Mouse (Mus musculus): ENCODE results near the gene Arntl. TPM values are rescaled to one million over a fixed set of nuclear protein-coding genes. Genes with fewer than 3 reads are reported as not detected.
"Not testable (repeated sequence)": the region's sequence is repeated elsewhere in the genome, so short reads cannot be mapped to it uniquely, and the experiment has no call there.

The Arntl gene
- polyA plus RNA-seq, 1 experiment from 2014 or later, result 9.7 TPM

DNA sequence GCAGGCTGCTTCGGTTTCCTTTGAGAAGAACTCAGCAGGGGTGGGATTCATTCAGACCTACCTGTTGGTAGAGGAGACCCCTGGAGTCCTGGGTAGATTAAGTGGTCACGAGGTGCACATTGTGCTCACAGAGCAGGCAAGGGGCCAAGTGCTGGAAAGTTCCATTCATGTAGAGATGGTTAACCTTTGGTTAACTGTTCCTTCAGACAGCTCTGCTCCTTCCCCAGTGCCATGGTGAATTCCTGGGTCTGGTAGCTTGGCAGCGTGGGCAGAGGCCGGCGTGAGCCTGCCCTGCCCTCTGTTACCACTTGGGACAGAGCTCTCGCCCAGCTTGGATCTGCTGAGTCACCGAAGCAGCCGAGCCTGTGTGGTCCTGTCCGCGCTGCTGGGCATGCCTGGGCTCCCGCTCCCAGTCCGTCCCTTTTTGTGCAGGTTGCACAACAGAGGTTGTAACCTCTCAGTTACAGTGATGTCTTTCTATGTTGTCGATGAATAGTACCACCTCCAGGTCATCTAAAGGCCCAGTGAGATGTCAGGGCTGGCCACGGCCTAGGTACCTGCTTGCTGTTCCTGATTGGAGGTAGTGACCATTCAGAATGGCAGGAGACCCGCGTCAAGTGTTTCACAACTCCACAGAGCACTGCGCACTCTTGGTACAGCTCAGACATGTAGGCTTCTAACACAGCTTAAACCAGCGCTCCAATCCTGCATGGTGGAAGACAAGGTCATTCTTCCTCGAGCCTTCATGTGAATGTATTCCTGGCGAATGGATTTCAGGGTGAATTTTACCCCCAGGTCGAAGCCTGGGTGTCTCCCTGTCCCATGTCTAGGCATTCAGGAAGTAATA, 53.3 kb downstream of the Arntl start:
- no peak overlapping the region for H3K27ac ChIP-seq (ENCODE audit: low read length)
- no peak overlapping the region for H3K4me2 ChIP-seq (replicated peaks; ENCODE audit: low read depth, low read length)
- no peaks in the 10 kb centered on the region for H3K27me3 ChIP-seq (ENCODE audit: insufficient read depth, low read length)
- no peaks in the 10 kb centered on the region for H3K9me3 ChIP-seq (ENCODE audit: low read length)
- no peak overlapping the region for H3K4me3 ChIP-seq (ENCODE audit: low read length)
- H3K4me1 ChIP-seq (ENCODE audit: insufficient read depth, low read length), result 0 out of 2 replicates have a peak, but pooled peaks cover 4% of the 10 kb centered on the region
- 77% methylated on average over 21 of the region's 21 CpGs for WGBS
- H3K9ac ChIP-seq (replicated peaks; ENCODE audit: low read length), result no peak overlapping the region
- peak; percentile 81 for ATAC-seq (ENCODE audit: low FRiP score, low TSS enrichment)
- no peaks in the 10 kb centered on the region for H3K36me3 ChIP-seq (ENCODE audit: insufficient read depth, low read length)

GRCm38 (mm10) chr7:113261690-113262089, 54.4 kb downstream of the Arntl start:
- Histone ChIP-seq H3K27me3 (ENCODE audit: insufficient read depth, low read length) (no peaks in the 10 kb centered on the region), H3K4me2 (replicated peaks; ENCODE audit: low read depth, low read length) (no peak overlapping the region), H3K4me1 (ENCODE audit: insufficient read depth, low read length) (0 out of 2 replicates have a peak, but pooled peaks cover 4% of the 10 kb centered on the region), H3K27ac (ENCODE audit: low read length) (no peak overlapping the region), H3K4me3 (ENCODE audit: low read length) (no peak overlapping the region), H3K9ac (replicated peaks; ENCODE audit: low read length) (no peak overlapping the region), H3K9me3 (ENCODE audit: low read length) (no peaks in the 10 kb centered on the region), H3K36me3 (ENCODE audit: insufficient read depth, low read length) (no peaks in the 10 kb centered on the region)
- no peak for ATAC-seq (ENCODE audit: low FRiP score, low TSS enrichment)
- WGBS, result 45% methylated on average over 3 of the region's 3 CpGs

DNA sequence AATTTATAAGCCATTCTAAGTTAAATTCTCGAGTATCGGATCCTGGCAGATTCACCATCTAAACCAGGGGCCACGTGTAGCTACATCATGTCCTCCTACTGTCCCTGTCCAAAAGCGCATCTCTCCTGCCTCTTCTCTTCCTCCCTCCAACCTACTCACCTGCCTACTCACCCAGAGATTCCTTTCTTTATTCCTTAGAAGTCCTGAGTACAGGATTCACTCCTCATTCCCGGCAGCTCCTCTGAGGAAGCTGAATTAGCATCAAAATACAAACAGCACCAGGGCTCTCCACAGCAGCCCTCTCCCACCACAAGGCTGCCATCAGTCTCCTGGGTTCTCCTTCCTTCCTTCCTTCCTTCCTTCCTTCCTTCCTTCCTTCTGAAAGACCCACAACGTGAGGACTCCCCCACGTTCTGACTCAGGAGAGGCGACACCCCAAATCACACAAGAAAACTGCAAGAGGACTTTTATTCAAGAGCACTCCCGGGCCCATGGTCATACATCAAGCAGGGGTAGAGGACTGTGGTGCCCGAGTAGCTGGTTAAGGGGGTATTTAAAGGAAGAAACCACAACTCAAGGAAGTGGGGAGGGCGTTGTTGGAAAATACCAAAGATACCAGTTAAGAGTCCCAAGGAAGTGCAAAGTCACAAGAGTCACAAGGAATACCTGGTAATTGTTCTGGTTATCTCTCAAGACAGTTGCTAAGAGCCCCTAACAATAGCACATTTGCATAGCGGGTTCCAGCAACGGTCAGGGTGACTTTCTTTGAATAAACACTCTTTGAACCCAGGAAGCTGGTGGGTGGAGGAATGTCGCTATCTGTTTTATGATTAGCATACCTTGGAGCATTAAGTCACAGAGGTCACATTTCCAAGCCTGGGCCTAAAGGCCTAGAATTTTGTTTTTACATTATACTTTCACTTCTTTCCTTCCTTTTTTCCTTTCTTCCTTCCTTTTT, 55.5 kb downstream of the Arntl start:
- H3K4me2 ChIP-seq (replicated peaks; ENCODE audit: low read depth, low read length); H3K4me3 ChIP-seq (ENCODE audit: low read length); ATAC-seq (ENCODE audit: low FRiP score, low TSS enrichment); H3K9ac ChIP-seq (replicated peaks; ENCODE audit: low read length); H3K36me3 ChIP-seq (ENCODE audit: insufficient read depth, low read length); H3K27me3 ChIP-seq (ENCODE audit: insufficient read depth, low read length); H3K27ac ChIP-seq (ENCODE audit: low read length); H3K4me1 ChIP-seq (ENCODE audit: insufficient read depth, low read length); H3K9me3 ChIP-seq (ENCODE audit: low read length): not testable (repeated sequence)
- WGBS, result 51% methylated on average over 14 of the region's 14 CpGs

GRCm38 (mm10) chr7:113263990-113264389, 56.7 kb downstream of the Arntl start:
- Histone ChIP-seq H3K4me1 (ENCODE audit: insufficient read depth, low read length) (0 out of 2 replicates have a peak, but pooled peaks cover 4% of the 10 kb centered on the region), H3K36me3 (ENCODE audit: insufficient read depth, low read length) (no peaks in the 10 kb centered on the region), H3K4me2 (replicated peaks; ENCODE audit: low read depth, low read length) (no peak overlapping the region), H3K4me3 (ENCODE audit: low read length) (no peak overlapping the region), H3K27ac (ENCODE audit: low read length) (no peak overlapping the region), H3K27me3 (ENCODE audit: insufficient read depth, low read length) (no peaks in the 10 kb centered on the region), H3K9me3 (ENCODE audit: low read length) (no peaks in the 10 kb centered on the region), H3K9ac (replicated peaks; ENCODE audit: low read length) (no peak overlapping the region)
- 97% methylated on average over 1 of the region's 1 CpGs for WGBS
- no peak for ATAC-seq (ENCODE audit: low FRiP score, low TSS enrichment)

DNA sequence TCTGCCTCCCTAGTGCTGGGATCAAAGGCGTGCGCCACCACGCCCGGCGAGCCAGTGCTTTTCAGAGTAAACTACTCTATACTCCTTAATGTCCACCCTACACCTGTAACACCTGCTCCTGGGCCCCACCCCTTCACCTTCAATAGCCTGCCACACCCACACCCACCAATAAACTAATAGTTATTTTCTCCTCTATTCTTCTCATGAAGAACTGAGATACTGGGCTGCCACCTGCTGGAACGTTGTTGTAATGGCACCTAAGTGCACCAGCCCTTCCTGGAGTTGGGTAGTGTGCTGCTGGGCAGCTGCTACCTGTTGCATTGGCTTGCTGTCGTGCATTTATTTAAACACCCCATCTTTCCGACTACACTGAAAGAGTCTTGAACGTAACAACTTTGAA, 61.0 kb downstream of the Arntl start:
- Histone ChIP-seq H3K36me3 (ENCODE audit: insufficient read depth, low read length) (no peaks in the 10 kb centered on the region), H3K27ac (ENCODE audit: low read length) (no peak overlapping the region), H3K9ac (replicated peaks; ENCODE audit: low read length) (no peak overlapping the region), H3K4me3 (ENCODE audit: low read length) (no peak overlapping the region), H3K9me3 (ENCODE audit: low read length) (no peaks in the 10 kb centered on the region), H3K4me1 (ENCODE audit: insufficient read depth, low read length) (peaks cover 4% of the 10 kb centered on the region; the same call in 1 of the 2 replicates), H3K27me3 (ENCODE audit: insufficient read depth, low read length) (no peaks in the 10 kb centered on the region), H3K4me2 (replicated peaks; ENCODE audit: low read depth, low read length) (no peak overlapping the region)
- 79% methylated on average over 9 of the region's 9 CpGs for WGBS
- no peak for ATAC-seq (ENCODE audit: low FRiP score, low TSS enrichment)

GRCm38 (mm10) chr7:113269081-113269480, 61.8 kb downstream of the Arntl start:
- H3K36me3 ChIP-seq (ENCODE audit: insufficient read depth, low read length), result no peaks in the 10 kb centered on the region
- H3K9ac ChIP-seq (replicated peaks; ENCODE audit: low read length), result no peak overlapping the region
- H3K4me2 ChIP-seq (replicated peaks; ENCODE audit: low read depth, low read length), result no peak overlapping the region
- H3K4me3 ChIP-seq (ENCODE audit: low read length), result no peak overlapping the region
- H3K27me3 ChIP-seq (ENCODE audit: insufficient read depth, low read length), result no peaks in the 10 kb centered on the region
- peaks cover 4% of the 10 kb centered on the region; the same call in 1 of the 2 replicates for H3K4me1 ChIP-seq (ENCODE audit: insufficient read depth, low read length)
- no peak overlapping the region for H3K27ac ChIP-seq (ENCODE audit: low read length)
- no peaks in the 10 kb centered on the region for H3K9me3 ChIP-seq (ENCODE audit: low read length)
- no peak for ATAC-seq (ENCODE audit: low FRiP score, low TSS enrichment)

GRCm38 (mm10) chr7:113269921-113270320, 62.7 kb downstream of the Arntl start:
- 72% methylated on average over 3 of the region's 3 CpGs for WGBS
- H3K27me3 ChIP-seq (ENCODE audit: insufficient read depth, low read length), result no peaks in the 10 kb centered on the region
- no peak overlapping the region for H3K9ac ChIP-seq (replicated peaks; ENCODE audit: low read length)
- H3K4me3 ChIP-seq (ENCODE audit: low read length), result no peak overlapping the region
- ATAC-seq (ENCODE audit: low FRiP score, low TSS enrichment), result no peak
- no peaks in the 10 kb centered on the region for H3K9me3 ChIP-seq (ENCODE audit: low read length)
- H3K4me1 ChIP-seq (ENCODE audit: insufficient read depth, low read length), result peaks cover 4% of the 10 kb centered on the region; the same call in 1 of the 2 replicates
- H3K36me3 ChIP-seq (ENCODE audit: insufficient read depth, low read length), result no peaks in the 10 kb centered on the region
- H3K27ac ChIP-seq (ENCODE audit: low read length), result no peak overlapping the region
- H3K4me2 ChIP-seq (replicated peaks; ENCODE audit: low read depth, low read length), result no peak overlapping the region

DNA sequence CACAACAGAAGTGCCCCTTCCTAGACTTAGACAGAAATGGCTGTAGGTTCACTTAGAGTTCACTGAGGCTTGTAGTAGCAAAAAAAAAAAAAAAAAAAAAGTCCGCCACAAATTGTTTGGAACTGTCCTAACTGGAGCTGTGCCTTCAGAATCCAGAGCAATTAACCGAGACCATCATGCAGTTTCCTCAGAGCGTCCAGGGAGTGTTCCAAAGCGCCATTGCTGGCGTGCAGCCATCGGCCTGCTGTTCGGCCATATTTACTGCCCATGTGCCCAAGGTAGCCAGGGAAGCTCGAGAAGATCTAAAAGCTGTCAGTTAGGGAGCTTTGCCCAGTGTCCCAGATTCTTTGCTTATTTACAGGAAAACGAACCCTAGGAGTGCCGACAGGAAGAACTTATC, 63.3 kb downstream of the Arntl start:
- H3K36me3 ChIP-seq (ENCODE audit: insufficient read depth, low read length), result no peaks in the 10 kb centered on the region
- peaks cover 4% of the 10 kb centered on the region; the same call in 1 of the 2 replicates for H3K4me1 ChIP-seq (ENCODE audit: insufficient read depth, low read length)
- no peaks in the 10 kb centered on the region for H3K9me3 ChIP-seq (ENCODE audit: low read length)
- ATAC-seq (ENCODE audit: low FRiP score, low TSS enrichment), result no peak
- no peak overlapping the region for H3K4me3 ChIP-seq (ENCODE audit: low read length)
- H3K27ac ChIP-seq (ENCODE audit: low read length), result no peak overlapping the region
- H3K4me2 ChIP-seq (replicated peaks; ENCODE audit: low read depth, low read length), result no peak overlapping the region
- no peaks in the 10 kb centered on the region for H3K27me3 ChIP-seq (ENCODE audit: insufficient read depth, low read length)
- H3K9ac ChIP-seq (replicated peaks; ENCODE audit: low read length), result no peak overlapping the region
- 67% methylated on average over 10 of the region's 10 CpGs for WGBS

GRCm38 (mm10) chr7:113270991-113271390, 63.7 kb downstream of the Arntl start:
- ATAC-seq (ENCODE audit: low FRiP score, low TSS enrichment), result no peak
- no peak overlapping the region for H3K4me2 ChIP-seq (replicated peaks; ENCODE audit: low read depth, low read length)
- no peak overlapping the region for H3K4me3 ChIP-seq (ENCODE audit: low read length)
- H3K9ac ChIP-seq (replicated peaks; ENCODE audit: low read length), result no peak overlapping the region
- no peak overlapping the region for H3K27ac ChIP-seq (ENCODE audit: low read length)
- no peaks in the 10 kb centered on the region for H3K9me3 ChIP-seq (ENCODE audit: low read length)
- WGBS, result 81% methylated on average over 2 of the region's 2 CpGs
- no peaks in the 10 kb centered on the region for H3K27me3 ChIP-seq (ENCODE audit: insufficient read depth, low read length)
- H3K36me3 ChIP-seq (ENCODE audit: insufficient read depth, low read length), result no peaks in the 10 kb centered on the region
- H3K4me1 ChIP-seq (ENCODE audit: insufficient read depth, low read length), result peaks cover 4% of the 10 kb centered on the region; the same call in 1 of the 2 replicates

Measured in kidney, embryonic 16.5 days (tissue).